Mouse (Mus musculus): Measurements from ENCODE around the gene Gimap7. TPM values are rescaled to one million over a fixed set of nuclear protein-coding genes. Genes with fewer than 3 reads are reported as not detected.
"Not testable (repeated sequence)": the region's sequence is repeated elsewhere in the genome, so short reads cannot be mapped to it uniquely, and the experiment has no call there.

Gimap7 gene
- polyA plus RNA-seq, 1 experiment from 2014 or later, result not detected

GRCm38 (mm10) chr6:48681472-48682090 lies 36.8 kb upstream of the Gimap7 start:
- Histone ChIP-seq H3K27me3 (no peaks in the 10 kb centered on the region), H3K4me2 (no peak overlapping the region), H3K27ac (no peak overlapping the region), H3K4me3 (no peak overlapping the region), H3K9ac (no peak overlapping the region), H3K9me3 (no peaks in the 10 kb centered on the region), H3K36me3 (no peaks in the 10 kb centered on the region), H3K4me1 (no peaks in the 10 kb centered on the region)
- WGBS, result 70% methylated on average over 3 of the region's 3 CpGs
- no peak for ATAC-seq (ENCODE audit: insufficient number of reproducible peaks, low FRiP score, low TSS enrichment, low read depth)

- WGBS, result 77% methylated on average over 4 of the region's 4 CpGs
- no peak overlapping the region for H3K4me2 ChIP-seq
- no peaks in the 10 kb centered on the region for H3K36me3 ChIP-seq
- H3K4me1 ChIP-seq, result no peaks in the 10 kb centered on the region
- H3K4me3 ChIP-seq, result no peak overlapping the region
- no peak for ATAC-seq (ENCODE audit: insufficient number of reproducible peaks, low FRiP score, low TSS enrichment, low read depth)
- H3K9ac ChIP-seq, result no peak overlapping the region
- no peak overlapping the region for H3K27ac ChIP-seq
- H3K9me3 ChIP-seq, result no peaks in the 10 kb centered on the region
- no peaks in the 10 kb centered on the region for H3K27me3 ChIP-seq
Measured at GRCm38 (mm10) chr6:48682271-48682670, 36.1 kb upstream of the Gimap7 start.

GRCm38 (mm10) chr6:48683263-48683821 lies 35.1 kb upstream of the Gimap7 start:
- not testable (repeated sequence) for H3K9ac ChIP-seq; H3K4me1 ChIP-seq; H3K4me2 ChIP-seq; H3K36me3 ChIP-seq; H3K27ac ChIP-seq; H3K27me3 ChIP-seq; ATAC-seq (ENCODE audit: insufficient number of reproducible peaks, low FRiP score, low TSS enrichment, low read depth); H3K4me3 ChIP-seq; H3K9me3 ChIP-seq
- WGBS, result 97% methylated on average over 4 of the region's 4 CpGs

GRCm38 (mm10) chr6:48684319-48684718 lies 34.1 kb upstream of the Gimap7 start, which contains the start of gene Gimap4:
TSS of gene Gimap4 (plus strand) at chr6:48684549.
- WGBS, result 67% methylated on average over 5 of the region's 5 CpGs
- Histone ChIP-seq H3K36me3 (no peaks in the 10 kb centered on the region), H3K9ac (no peak within 1 kb of the TSS), H3K4me1 (no peaks in the 10 kb centered on the region), H3K27me3 (no peaks in the 10 kb centered on the region), H3K27ac (no peak within 1 kb of the TSS), H3K9me3 (no peaks in the 10 kb centered on the region), H3K4me2 (no peak within 1 kb of the TSS), H3K4me3 (no peak within 1 kb of the TSS)
- no peak for ATAC-seq (ENCODE audit: insufficient number of reproducible peaks, low FRiP score, low TSS enrichment, low read depth)

- Histone ChIP-seq H3K36me3 (no peaks in the 10 kb centered on the region), H3K27me3 (no peaks in the 10 kb centered on the region), H3K4me1 (no peaks in the 10 kb centered on the region), H3K27ac (no peak overlapping the region), H3K4me2 (no peak overlapping the region), H3K9ac (no peak overlapping the region), H3K9me3 (no peaks in the 10 kb centered on the region), H3K4me3 (no peak overlapping the region)
- WGBS, result 67% methylated on average over 4 of the region's 4 CpGs
- no peak for ATAC-seq (ENCODE audit: insufficient number of reproducible peaks, low FRiP score, low TSS enrichment, low read depth)
Measured at GRCm38 (mm10) chr6:48684806-48685205, 33.6 kb upstream of the Gimap7 start.

- H3K36me3 ChIP-seq, result no peaks in the 10 kb centered on the region
- ATAC-seq (ENCODE audit: insufficient number of reproducible peaks, low FRiP score, low TSS enrichment, low read depth), result no peak
- 76% methylated on average over 2 of the region's 2 CpGs for WGBS
- no peak overlapping the region for H3K4me2 ChIP-seq
- no peaks in the 10 kb centered on the region for H3K9me3 ChIP-seq
- no peaks in the 10 kb centered on the region for H3K27me3 ChIP-seq
- H3K27ac ChIP-seq, result no peak overlapping the region
- H3K4me1 ChIP-seq, result no peaks in the 10 kb centered on the region
- H3K9ac ChIP-seq, result no peak overlapping the region
- H3K4me3 ChIP-seq, result no peak overlapping the region
Measured at GRCm38 (mm10) chr6:48685251-48685650, 33.2 kb upstream of the Gimap7 start.

GRCm38 (mm10) chr6:48685694-48686665 lies 32.4 kb upstream of the Gimap7 start:
- Histone ChIP-seq H3K4me3 (no peak overlapping the region), H3K9ac (no peak overlapping the region), H3K4me2 (no peak overlapping the region), H3K4me1 (no peaks in the 10 kb centered on the region), H3K27me3 (no peaks in the 10 kb centered on the region), H3K9me3 (no peaks in the 10 kb centered on the region), H3K27ac (no peak overlapping the region), H3K36me3 (no peaks in the 10 kb centered on the region)
- ATAC-seq (ENCODE audit: insufficient number of reproducible peaks, low FRiP score, low TSS enrichment, low read depth), result no peak
- WGBS, result 85% methylated on average over 7 of the region's 7 CpGs

- Histone ChIP-seq H3K27me3 (no peaks in the 10 kb centered on the region), H3K4me3 (no peak overlapping the region), H3K27ac (no peak overlapping the region), H3K4me2 (no peak overlapping the region), H3K4me1 (no peaks in the 10 kb centered on the region), H3K9me3 (no peaks in the 10 kb centered on the region), H3K9ac (no peak overlapping the region), H3K36me3 (no peaks in the 10 kb centered on the region)
- no peak for ATAC-seq (ENCODE audit: insufficient number of reproducible peaks, low FRiP score, low TSS enrichment, low read depth)
- 55% methylated on average over 2 of the region's 2 CpGs for WGBS
Measured at GRCm38 (mm10) chr6:48687077-48687476, 31.3 kb upstream of the Gimap7 start.

- Histone ChIP-seq H3K27ac (no peak overlapping the region), H3K4me2 (no peak overlapping the region), H3K9me3 (no peaks in the 10 kb centered on the region), H3K36me3 (no peaks in the 10 kb centered on the region), H3K27me3 (no peaks in the 10 kb centered on the region), H3K9ac (no peak overlapping the region), H3K4me3 (no peak overlapping the region), H3K4me1 (no peaks in the 10 kb centered on the region)
- WGBS, result 91% methylated on average over 2 of the region's 2 CpGs
- ATAC-seq (ENCODE audit: insufficient number of reproducible peaks, low FRiP score, low TSS enrichment, low read depth), result no peak
Measured at GRCm38 (mm10) chr6:48689320-48689719, 29.1 kb upstream of the Gimap7 start.

- Histone ChIP-seq H3K36me3 (no peaks in the 10 kb centered on the region), H3K27me3 (no peaks in the 10 kb centered on the region), H3K9ac (no peak overlapping the region), H3K9me3 (no peaks in the 10 kb centered on the region), H3K4me1 (no peaks in the 10 kb centered on the region), H3K4me2 (no peak overlapping the region), H3K27ac (no peak overlapping the region), H3K4me3 (no peak overlapping the region)
- 78% methylated on average over 6 of the region's 6 CpGs for WGBS
- no peak for ATAC-seq (ENCODE audit: insufficient number of reproducible peaks, low FRiP score, low TSS enrichment, low read depth)
Measured at GRCm38 (mm10) chr6:48692962-48693361, 25.5 kb upstream of the Gimap7 start.

GRCm38 (mm10) chr6:48696830-48697554 lies 21.4 kb upstream of the Gimap7 start:
- Histone ChIP-seq H3K36me3 (no peaks in the 10 kb centered on the region), H3K4me1 (no peaks in the 10 kb centered on the region), H3K27me3 (no peaks in the 10 kb centered on the region), H3K27ac (no peak overlapping the region), H3K9ac (no peak overlapping the region), H3K9me3 (no peaks in the 10 kb centered on the region), H3K4me2 (no peak overlapping the region), H3K4me3 (no peak overlapping the region)
- ATAC-seq (ENCODE audit: insufficient number of reproducible peaks, low FRiP score, low TSS enrichment, low read depth), result no peak
- 80% methylated on average over 4 of the region's 4 CpGs for WGBS
